Mouse (Mus musculus): Measurements from ENCODE around the gene Gm3486. TPM values are rescaled to one million over a fixed set of nuclear protein-coding genes. Genes with fewer than 3 reads are reported as not detected.
"Not testable (repeated sequence)": the region's sequence is repeated elsewhere in the genome, so short reads cannot be mapped to it uniquely, and the experiment has no call there.

Gm3486 gene
- not detected in 2 replicates for polyA plus RNA-seq (2015; fragmentation: Nextera tagmentation; extraction: Ambion mirVana)

DNA sequence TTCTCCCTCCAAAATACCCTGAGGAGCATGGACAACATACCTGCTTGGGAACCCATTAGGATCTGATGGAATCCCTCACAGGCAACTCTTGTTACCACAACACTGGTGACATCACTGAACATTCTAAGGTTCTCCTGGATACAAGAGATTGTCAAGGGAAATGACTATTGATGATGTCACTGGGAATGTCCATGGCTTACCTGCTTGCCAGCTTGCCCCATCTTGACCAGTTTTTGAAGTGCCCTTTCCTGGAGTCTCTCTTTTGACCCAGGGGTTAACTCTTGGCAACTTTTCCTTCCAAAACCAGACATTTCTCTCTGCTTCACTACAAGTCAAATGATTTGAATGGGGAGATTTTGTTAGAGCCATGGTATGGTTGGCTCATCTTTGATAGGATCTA, at the start of gene Gm3486:
Gene Gm3486, minus strand, starts transcription at position 101 of the 400 bp plus-strand sequence.
- not testable (repeated sequence) for DNase-seq (ENCODE audit: low spot score)

DNA sequence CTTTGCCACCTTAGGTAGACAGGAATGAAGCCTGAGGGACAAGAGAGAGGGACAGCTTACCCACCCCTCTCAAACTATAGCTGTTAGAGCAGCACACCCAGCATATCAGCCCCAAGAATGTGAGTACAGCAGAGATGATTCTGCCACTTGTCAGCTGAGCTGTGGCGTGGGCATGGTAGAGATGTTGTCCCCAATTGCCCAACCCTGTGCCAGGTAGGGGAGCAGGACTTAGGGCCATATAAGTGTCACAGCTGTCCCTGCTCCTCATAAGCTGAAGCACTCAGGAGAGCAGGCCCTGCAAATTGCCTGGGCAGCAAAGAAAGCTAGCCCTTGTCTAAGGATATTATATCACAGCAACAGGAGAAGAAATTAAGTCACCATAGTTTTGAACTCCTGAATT, 35.4 kb upstream of the Gm3486 start:
- DNase-seq (ENCODE audit: low spot score): not testable (repeated sequence)

DNA sequence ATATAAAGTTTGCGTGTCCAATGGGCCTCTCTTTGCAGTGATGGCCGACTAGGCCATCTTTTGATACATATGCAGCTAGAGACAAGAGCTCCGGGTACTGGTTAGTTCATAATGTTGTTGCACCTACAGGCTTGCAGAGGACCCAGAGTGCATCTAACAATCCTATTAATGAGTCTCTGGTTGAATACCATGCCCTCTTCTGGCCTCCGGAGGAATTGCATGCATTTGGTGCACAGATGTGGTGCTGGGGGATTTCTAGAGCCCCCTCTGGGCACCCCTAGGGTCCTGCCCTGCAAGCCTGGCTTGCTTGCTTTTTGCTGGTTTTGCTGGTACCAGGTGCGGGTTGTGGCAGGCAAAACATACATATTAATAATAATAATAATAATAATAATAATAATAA, 31.4 kb upstream of the Gm3486 start:
- not testable (repeated sequence) for DNase-seq (ENCODE audit: low spot score)

DNA sequence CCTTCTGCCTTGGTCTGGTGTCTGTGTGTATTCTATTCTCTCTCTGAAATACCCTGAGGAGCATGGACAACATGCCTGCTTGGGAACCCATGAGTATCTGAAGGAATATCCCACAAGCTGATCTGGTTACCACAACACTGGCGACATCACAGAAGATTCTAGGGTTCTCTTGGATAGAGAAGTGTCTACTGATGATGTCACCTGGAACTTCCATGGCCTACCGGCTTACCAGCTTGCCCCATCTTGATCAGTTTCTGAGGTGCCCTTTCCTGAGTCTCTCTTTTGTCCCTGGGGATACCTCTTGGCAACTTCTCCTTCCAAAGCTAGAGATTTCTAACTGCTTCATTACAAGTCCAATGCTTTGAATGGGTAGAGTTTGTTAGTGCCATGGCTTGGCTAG, 35.9 kb downstream of the Gm3486 start, which contains the start of gene Gm7954:
Gene Gm7954, minus strand, starts transcription at position 101 of the 400 bp plus-strand sequence.
- DNase-seq (ENCODE audit: low spot score): not testable (repeated sequence)

Other genes starting within 250 kb of the Gm3486 start
- gene Gm2832, start 210.7 kb downstream of the Gm3486 start, polyA plus RNA-seq (2015; fragmentation: Nextera tagmentation; extraction: Ambion mirVana): not detected in 2 replicates
- not detected in 2 replicates for gene Gm5798, start 140.9 kb downstream of the Gm3486 start, polyA plus RNA-seq (2015; fragmentation: Nextera tagmentation; extraction: Ambion mirVana)
- gene Gm7945, start 103.1 kb downstream of the Gm3486 start, polyA plus RNA-seq (2015; fragmentation: Nextera tagmentation; extraction: Ambion mirVana): not detected in 2 replicates
- not detected in 2 replicates for gene Gm6482, start 81.2 kb downstream of the Gm3486 start, polyA plus RNA-seq (2015; fragmentation: Nextera tagmentation; extraction: Ambion mirVana)
- gene Gm7954, start 36.0 kb downstream of the Gm3486 start, polyA plus RNA-seq (2015; fragmentation: Nextera tagmentation; extraction: Ambion mirVana): not detected in 2 replicates
- not detected in 2 replicates for gene Gm7970, start 66.1 kb upstream of the Gm3486 start, polyA plus RNA-seq (2015; fragmentation: Nextera tagmentation; extraction: Ambion mirVana)
- gene 1700049E17Rik2, start 83.7 kb upstream of the Gm3486 start, polyA plus RNA-seq (2015; fragmentation: Nextera tagmentation; extraction: Ambion mirVana): not detected in 2 replicates
- not detected in 2 replicates for gene Gm3072, start 135.1 kb upstream of the Gm3486 start, polyA plus RNA-seq (2015; fragmentation: Nextera tagmentation; extraction: Ambion mirVana)
- gene Gm3676, start 157.0 kb upstream of the Gm3486 start, polyA plus RNA-seq (2015; fragmentation: Nextera tagmentation; extraction: Ambion mirVana): not detected in 2 replicates
- not detected in 2 replicates for gene Gm8068, start 212.4 kb upstream of the Gm3486 start, polyA plus RNA-seq (2015; fragmentation: Nextera tagmentation; extraction: Ambion mirVana)

Data from thymus, postnatal 0 days (tissue).